Mouse (Mus musculus): ENCODE measurements at regions not wholly inside any gene's neighbourhood (a gene's known extent, or its start where the extent isn't known, plus 50 kb on each side); places are given as distances from the start of the nearest gene placed in this dataset.

GRCm38 (mm10) chr5:17289028-17289427 lies 84.0 kb upstream of the Speer4f2 start:
- Histone ChIP-seq H3K4me3 (replicated peaks) (no peak overlapping the region), H3K27ac (no peak overlapping the region), H3K27me3 (replicated peaks) (no peaks in the 10 kb centered on the region), H3K9ac (no peak overlapping the region), H3K9me3 (no peaks in the 10 kb centered on the region), H3K36me3 (no peaks in the 10 kb centered on the region), H3K4me2 (no peak overlapping the region), H3K4me1 (no peaks in the 10 kb centered on the region)
- 71% methylated on average over 1 of the region's 1 CpGs for WGBS
- ATAC-seq (ENCODE audit: insufficient read depth, low FRiP score, low read depth): no peak

- no peaks in the 10 kb centered on the region for H3K9me3 ChIP-seq
- H3K36me3 ChIP-seq: no peaks in the 10 kb centered on the region
- no peak overlapping the region for H3K9ac ChIP-seq
- no peak overlapping the region for H3K4me2 ChIP-seq
- WGBS: 38% methylated on average over 2 of the region's 2 CpGs
- H3K27me3 ChIP-seq (replicated peaks): no peaks in the 10 kb centered on the region
- no peak overlapping the region for H3K4me3 ChIP-seq (replicated peaks)
- ATAC-seq (ENCODE audit: insufficient read depth, low FRiP score, low read depth): no peak
- H3K27ac ChIP-seq: no peak overlapping the region
- no peaks in the 10 kb centered on the region for H3K4me1 ChIP-seq
These were observed 80.4 kb upstream of the Speer4f2 start for GRCm38 (mm10) chr5:17292559-17292958.

GRCm38 (mm10) chr5:17296571-17297035 lies 76.4 kb upstream of the Speer4f2 start:
- H3K9ac ChIP-seq: no peak overlapping the region
- H3K36me3 ChIP-seq: no peaks in the 10 kb centered on the region
- no peak overlapping the region for H3K4me3 ChIP-seq (replicated peaks)
- WGBS: 43% methylated on average over 4 of the region's 4 CpGs
- no peaks in the 10 kb centered on the region for H3K4me1 ChIP-seq
- H3K27me3 ChIP-seq (replicated peaks): no peaks in the 10 kb centered on the region
- H3K9me3 ChIP-seq: no peaks in the 10 kb centered on the region
- ATAC-seq (ENCODE audit: insufficient read depth, low FRiP score, low read depth): peak; percentile 91
- H3K4me2 ChIP-seq: no peak overlapping the region
- H3K27ac ChIP-seq: peak overlapping the region; percentile 71; the same call in 1 of the 2 replicates

- no peak for ATAC-seq (ENCODE audit: insufficient read depth, low FRiP score, low read depth)
- Histone ChIP-seq H3K27me3 (replicated peaks) (no peaks in the 10 kb centered on the region), H3K4me3 (replicated peaks) (no peak overlapping the region), H3K4me2 (no peak overlapping the region), H3K4me1 (no peaks in the 10 kb centered on the region), H3K9ac (no peak overlapping the region), H3K9me3 (no peaks in the 10 kb centered on the region), H3K36me3 (no peaks in the 10 kb centered on the region), H3K27ac (no peak overlapping the region)
These were observed 73.1 kb upstream of the Speer4f2 start for GRCm38 (mm10) chr5:17299846-17300245.

GRCm38 (mm10) chr5:17321501-17321900 lies 51.5 kb upstream of the Speer4f2 start:
- H3K27ac ChIP-seq: no peak overlapping the region
- no peaks in the 10 kb centered on the region for H3K4me1 ChIP-seq

More at GRCm38 (mm10) chr5:17321501-17321900, 51.5 kb upstream of the Speer4f2 start:
- no peak overlapping the region for H3K4me3 ChIP-seq (replicated peaks)
- no peak for ATAC-seq (ENCODE audit: insufficient read depth, low FRiP score, low read depth)
- no peaks in the 10 kb centered on the region for H3K9me3 ChIP-seq
- H3K36me3 ChIP-seq: no peaks in the 10 kb centered on the region
- H3K27me3 ChIP-seq (replicated peaks): no peaks in the 10 kb centered on the region
- no peak overlapping the region for H3K9ac ChIP-seq
- no peak overlapping the region for H3K4me2 ChIP-seq
